Mouse (Mus musculus): Measurements from ENCODE around the gene Mapk8. TPM values are rescaled to one million over a fixed set of nuclear protein-coding genes. Genes with fewer than 3 reads are reported as not detected.

Mapk8 gene
- total RNA-seq, 2 experiments from 2014 or later = 38.3 to 65.6 TPM

DNA sequence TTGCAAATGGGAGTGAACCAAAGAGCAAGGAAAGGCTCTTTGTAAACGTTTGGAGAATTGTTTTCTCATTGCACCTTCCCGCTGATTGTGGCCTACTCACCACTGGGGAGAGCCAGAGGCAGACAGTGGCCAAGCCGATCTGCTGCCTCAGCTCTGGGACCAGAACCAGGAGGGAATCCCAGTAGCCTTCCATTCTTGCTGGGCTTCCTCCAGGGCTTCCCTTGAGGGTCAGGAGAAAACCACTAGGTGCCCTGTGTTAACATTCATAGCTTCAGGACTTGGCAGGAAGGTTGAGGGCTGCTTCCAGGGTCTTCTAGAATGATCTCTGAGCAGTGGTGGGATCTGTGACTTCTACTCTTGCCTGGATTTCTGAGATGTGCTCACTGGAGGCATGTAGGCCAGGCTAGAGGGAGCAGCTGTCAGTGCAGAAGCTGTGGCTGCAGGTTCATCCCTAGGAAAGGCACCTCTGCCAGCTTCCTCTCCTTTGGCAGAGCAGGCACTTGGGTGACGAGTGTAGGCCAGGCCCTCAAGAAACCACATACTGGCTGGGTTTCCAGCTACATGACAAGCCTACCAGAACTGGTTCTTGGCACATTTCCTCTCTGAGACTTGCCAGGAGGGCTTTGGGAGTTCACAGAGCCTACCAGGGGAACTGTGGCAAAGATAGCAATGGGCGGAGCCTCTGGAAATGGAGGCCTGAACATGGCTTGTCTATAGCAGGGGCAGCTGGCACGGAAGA lies 94.8 kb downstream of the Mapk8 start:
- peak; percentile 47 for ATAC-seq (replicated peaks; ENCODE audit: poor library complexity)

DNA sequence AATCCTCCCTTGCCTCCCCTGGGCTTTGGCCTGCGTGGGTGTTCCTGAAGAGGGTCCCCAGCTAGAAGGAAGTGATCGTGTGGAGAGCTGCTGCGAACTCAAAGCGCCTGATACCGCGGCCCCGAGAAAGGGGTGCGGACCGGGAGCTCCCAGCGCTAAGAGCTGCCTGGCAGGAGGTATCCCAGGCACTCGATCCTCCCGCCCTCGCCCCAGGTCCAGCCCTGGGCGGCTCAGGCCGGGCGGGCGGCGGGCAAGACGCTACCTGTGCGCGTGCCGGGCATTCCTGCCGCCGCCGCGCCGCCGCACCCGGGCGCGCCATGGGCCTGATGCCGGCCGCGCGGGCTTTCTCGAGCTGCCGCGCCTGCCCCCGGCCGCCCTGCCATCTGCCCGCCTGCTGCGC lies 95.9 kb downstream of the Mapk8 start:
- ATAC-seq (replicated peaks; ENCODE audit: poor library complexity) = 0 out of 2 replicates have a peak, but pooled peaks have one; percentile 8

DNA sequence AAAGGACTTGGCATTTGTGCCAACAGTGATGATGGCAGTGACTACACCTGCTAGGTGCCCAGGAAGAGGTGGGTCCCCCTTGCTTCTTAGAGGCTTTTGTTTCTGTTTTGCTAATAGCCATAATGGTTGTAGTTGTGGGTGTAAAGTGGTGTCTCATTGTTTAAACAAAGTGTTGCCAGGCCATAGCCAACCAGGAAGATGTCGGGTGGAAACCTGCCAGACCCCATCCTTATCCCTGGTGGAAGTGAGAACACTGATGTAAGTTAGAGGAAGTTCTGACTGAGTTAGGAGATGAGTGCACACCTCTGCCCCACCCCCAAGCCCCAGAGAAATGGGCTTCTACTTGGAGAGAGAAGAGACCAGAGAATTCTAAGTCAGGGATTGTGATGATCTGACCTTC lies 98.8 kb downstream of the Mapk8 start:
- no peak for ATAC-seq (replicated peaks; ENCODE audit: poor library complexity)

DNA sequence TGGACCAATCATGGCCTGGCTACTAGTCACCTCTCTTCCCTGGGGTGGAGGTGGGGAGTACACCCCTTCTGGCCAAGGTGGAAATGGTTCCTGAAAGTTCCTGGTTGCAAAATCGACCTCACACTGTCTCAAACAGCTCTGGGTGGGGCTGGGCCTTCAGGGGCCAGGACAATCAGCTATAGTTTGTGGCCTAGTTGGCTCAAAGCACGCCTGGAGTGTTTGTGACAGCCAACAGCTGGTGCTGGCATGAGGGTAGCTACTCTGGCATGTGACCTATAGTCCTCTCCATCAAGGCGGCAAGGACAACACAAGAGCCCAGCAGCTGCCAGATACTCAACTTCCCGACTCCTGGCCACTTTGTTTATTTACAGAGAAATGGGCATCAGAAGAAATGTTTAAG lies 99.2 kb downstream of the Mapk8 start:
- ATAC-seq (replicated peaks; ENCODE audit: poor library complexity) = no peak

DNA sequence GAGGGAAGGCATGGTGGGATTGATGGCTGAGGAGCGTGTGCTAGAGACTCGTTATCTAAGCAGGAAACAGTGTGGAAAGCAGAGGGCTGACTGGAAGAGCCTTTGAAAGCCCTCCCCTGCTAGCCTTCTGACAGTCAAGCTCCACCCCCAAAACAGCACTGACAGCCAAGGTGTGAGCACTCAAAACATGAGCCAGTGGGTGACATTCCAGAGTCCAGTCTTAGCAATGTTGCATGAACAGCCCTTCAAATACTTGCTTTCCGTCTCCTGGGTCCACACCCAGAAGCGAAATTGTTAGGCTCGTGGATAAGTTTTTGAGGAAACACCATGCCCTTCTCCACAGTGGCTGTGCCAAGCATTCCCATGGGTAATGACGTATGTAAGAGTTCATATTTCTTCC lies 100.4 kb downstream of the Mapk8 start:
- ATAC-seq (replicated peaks; ENCODE audit: poor library complexity) = no peak

DNA sequence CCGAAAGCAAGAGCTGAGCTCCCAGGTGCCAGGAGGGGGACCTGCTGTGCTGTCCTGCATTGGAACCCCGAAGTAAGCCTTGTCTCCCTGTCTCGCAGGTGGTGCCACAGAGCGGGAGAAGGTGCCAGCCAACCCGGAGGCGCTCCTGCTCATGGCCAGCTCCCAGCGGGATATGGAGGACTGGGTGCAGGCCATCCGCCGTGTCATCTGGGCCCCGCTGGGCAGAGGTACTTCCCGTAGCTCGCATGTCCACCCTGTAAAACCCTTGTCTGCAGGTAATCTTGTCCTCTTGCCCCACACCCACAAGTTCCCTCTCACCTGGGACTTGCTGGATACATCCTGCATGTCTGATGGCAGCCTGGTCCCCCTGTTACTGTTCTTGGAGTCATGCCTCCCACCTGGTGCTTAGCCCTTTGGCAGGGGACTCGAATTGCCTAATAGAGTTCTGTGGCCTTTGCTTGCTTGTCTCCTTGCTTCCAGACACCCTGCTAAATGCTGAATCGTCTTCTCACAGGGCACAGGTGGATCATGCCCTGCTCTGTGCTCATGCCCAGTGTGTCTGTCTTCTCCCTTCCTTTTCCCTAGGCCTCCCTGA lies 103.7 kb downstream of the Mapk8 start:
- no peak for ATAC-seq (replicated peaks; ENCODE audit: poor library complexity)

DNA sequence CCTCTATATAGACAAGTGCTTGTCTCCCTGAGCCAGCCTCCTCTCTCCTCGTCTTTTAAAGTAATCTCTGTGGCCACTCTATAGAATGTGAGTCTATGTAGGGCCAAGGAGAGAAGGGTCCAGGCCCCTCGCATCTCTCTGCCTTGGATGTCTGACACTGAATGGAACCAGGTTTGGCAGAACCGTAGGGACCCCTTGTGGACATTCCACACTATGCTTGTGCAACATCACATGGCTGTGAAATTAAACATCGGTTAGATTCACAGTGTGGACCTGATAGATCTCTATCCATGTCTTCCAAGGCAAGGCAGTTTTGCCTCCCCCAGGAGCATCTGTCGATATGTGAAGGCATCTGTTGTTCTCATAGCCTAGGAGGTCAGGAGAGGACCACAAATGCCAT lies 108.3 kb downstream of the Mapk8 start:
- ATAC-seq (replicated peaks; ENCODE audit: poor library complexity) = no peak

DNA sequence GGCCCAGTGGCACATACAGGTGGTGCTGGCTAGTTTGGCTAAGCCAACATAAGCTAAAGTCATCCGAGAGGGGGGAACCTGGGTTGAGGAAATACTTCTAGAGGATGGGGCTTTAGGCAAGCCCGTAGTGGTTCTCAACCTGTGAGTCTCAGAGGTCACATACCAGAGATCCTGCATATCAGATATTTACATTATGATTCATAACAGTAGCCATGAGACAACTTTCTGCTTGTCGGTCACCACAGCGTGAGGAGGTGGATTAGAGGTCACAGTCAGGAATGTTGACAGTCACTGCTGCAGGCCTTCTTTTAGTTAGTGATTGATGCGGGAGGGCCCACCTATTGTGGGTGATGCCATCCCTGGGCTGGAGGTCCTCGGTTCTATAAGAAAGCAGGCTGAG lies 111.2 kb downstream of the Mapk8 start:
- no peak for ATAC-seq (replicated peaks; ENCODE audit: poor library complexity)

DNA sequence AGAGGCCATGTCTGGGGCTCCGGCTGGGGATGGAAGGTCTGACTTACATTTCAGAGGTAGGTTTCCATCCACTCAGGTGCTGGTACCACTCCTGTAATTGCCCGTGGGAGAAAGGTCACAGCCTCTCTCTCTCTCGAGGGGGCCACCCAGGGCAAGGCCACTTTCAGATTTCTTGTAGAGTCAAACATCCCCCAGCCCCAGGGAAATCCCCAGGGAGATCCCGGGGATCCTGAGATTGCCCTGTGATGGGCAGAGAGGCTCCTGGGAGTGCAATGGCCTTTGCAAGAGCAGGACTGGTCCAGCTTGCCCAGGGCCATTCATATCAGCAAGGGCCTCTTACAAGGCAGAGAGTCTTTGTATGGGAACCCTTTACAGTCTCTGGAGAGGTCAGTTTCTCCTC lies 112.6 kb downstream of the Mapk8 start:
- ATAC-seq (replicated peaks; ENCODE audit: poor library complexity) = no peak

DNA sequence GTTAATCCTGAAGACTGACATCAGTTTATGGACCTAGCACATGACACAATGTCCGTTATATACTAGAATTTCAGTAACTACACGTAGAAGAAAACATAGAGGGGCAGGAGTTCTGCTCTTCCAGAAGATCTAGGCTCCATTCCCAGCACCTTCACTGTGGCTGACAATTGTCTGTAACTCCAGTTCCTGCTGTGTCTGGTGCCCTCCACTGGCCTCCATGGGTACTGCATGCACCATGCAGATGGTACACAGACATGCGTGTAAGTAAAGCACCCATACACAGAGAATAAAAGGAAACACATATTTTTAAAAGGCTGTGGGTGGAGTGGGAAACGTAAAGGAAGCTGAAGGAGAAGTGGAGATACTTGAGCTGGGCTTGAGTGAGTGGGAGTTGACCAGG lies 113.1 kb downstream of the Mapk8 start:
- ATAC-seq (replicated peaks; ENCODE audit: poor library complexity) = peak; percentile 86

DNA sequence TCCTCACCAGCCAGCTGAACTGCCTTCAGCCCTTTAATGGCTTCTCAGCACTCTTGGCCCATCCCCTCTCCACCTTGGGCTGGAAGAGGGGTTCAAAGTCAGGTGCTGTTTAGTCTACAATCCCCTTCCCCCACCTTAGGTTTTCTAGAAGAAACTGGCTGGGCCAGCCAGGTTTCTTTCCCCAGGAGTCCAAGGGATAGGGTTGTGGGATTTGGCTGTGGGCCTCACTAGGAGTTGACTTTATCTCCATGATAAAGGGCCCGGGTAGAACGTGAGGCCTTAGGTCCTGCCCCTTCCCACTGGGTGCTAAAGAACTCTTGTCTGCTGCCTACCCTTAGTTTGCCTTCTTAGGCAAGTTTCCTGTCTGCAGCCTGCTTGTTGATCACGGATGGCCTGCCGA lies 115.3 kb downstream of the Mapk8 start:
- no peak for ATAC-seq (replicated peaks; ENCODE audit: poor library complexity)

DNA sequence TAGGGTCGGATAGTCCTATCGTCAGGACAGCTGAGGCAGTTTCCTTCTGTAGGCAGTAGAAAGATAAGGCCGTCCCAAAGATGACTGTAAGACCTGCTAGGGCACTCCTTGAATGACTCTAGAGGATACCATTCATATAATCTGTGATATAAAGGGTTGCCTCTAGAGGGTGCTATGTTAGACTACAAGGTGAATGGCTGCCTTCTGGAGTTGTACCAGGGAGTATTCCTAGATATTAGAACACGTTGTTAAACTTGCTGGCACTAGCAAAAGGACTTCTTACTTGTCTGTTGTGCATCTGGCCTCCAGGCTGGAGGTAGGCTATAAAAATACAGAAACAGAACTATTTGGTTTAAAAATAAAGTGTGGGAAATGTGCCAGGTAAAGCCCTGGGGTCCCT lies 116.0 kb downstream of the Mapk8 start:
- ATAC-seq (replicated peaks; ENCODE audit: poor library complexity) = peak; percentile 57; the same call in 1 of the 2 replicates

DNA sequence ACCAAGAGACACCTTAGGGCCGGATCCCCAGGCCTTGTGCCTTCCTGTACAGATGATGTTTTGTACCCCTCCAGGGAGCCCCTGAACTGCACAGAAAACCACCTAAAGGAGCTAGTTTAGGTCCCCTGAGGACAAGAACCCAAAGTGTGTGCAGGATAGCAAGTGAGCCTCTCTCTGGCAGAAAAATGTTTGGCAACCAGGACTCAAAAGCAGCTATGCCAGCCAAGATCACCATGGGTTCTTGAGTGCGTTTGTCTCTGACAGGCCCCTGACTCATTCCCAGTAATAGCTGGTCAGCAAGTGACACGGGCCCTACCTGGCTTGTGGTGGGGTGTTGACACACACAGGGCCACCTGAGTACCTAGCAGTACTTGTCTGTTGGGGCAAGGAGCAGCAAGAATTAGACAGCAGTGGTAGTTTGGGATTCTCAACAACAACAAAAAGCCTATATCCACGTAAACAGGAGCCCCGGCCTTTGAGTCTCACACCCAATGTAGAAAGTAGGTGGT lies 117.6 kb downstream of the Mapk8 start:
- ATAC-seq (replicated peaks; ENCODE audit: poor library complexity) = no peak

DNA sequence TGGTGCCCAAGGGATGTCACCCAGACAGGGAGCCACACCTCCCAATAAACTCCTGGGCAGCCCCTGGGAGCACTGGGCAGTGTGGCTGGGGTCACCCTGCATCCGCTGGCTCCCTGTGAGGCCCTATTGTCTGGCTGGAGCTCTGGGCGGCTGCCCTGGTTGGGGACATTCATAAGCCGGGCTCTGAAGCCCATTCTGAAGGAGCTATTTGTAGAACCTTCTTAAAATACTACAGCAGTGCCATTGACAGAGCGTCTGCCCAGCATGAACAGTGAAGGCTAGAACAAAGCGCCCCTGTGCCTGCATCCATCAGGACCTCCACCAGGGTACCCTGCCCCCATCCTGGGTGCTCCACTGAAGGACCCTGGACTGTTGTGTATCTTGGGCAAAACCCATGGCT lies 118.6 kb downstream of the Mapk8 start:
- no peak for ATAC-seq (replicated peaks; ENCODE audit: poor library complexity)

Other genes starting within 250 kb of the Mapk8 start
- 0.22 and 0.35 TPM in 2 replicates for gene Arhgap22, start 233.1 kb downstream of the Mapk8 start, total RNA-seq (2015)
- 0.57 and 1.4 TPM in 2 replicates for gene Arhgap22, start 233.1 kb downstream of the Mapk8 start, total RNA-seq (2017)
- not detected in 2 replicates for gene Frmpd2, start 24.5 kb upstream of the Mapk8 start, total RNA-seq (2015)
- gene Frmpd2, start 24.5 kb upstream of the Mapk8 start, total RNA-seq (2017) = not detected in 2 replicates
- gene Ptpn20, start 142.0 kb upstream of the Mapk8 start, total RNA-seq (2015) = not detected in 2 replicates
- not detected in 2 replicates for gene Ptpn20, start 142.0 kb upstream of the Mapk8 start, total RNA-seq (2017)